Mouse (Mus musculus): Measurements from ENCODE around the gene Ssna1.

Gene Ssna1

GRCm38 (mm10) chr2:25231038-25231437 is 41.2 kb downstream of the Ssna1 start:
- no peak for DNase-seq (ENCODE audit: low spot score in 2 of 2)

GRCm38 (mm10) chr2:25230581-25230980 is 41.7 kb downstream of the Ssna1 start:
- DNase-seq (ENCODE audit: low spot score in 2 of 2) = no peak

DNA sequence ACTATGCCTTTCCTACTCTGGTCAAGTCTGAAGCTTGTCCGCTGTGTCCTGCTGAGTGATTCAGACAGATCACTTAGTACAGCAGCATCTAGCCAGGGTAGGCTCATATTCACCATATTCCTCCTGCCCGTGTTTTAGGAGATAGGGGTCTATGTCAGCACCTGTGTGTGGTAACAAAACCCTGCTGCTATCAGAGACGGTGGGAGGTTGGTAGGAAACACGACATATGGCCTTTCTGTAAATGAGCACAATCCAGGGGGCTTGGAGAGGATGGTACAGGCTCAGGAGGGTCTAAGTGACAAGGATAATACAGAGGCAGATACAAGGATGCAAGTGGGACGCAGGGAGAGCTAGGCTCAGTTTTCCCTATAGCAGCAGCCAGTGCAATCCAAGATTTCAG is 42.7 kb downstream of the Ssna1 start:
- no peak for DNase-seq (ENCODE audit: low spot score in 2 of 2)

DNA sequence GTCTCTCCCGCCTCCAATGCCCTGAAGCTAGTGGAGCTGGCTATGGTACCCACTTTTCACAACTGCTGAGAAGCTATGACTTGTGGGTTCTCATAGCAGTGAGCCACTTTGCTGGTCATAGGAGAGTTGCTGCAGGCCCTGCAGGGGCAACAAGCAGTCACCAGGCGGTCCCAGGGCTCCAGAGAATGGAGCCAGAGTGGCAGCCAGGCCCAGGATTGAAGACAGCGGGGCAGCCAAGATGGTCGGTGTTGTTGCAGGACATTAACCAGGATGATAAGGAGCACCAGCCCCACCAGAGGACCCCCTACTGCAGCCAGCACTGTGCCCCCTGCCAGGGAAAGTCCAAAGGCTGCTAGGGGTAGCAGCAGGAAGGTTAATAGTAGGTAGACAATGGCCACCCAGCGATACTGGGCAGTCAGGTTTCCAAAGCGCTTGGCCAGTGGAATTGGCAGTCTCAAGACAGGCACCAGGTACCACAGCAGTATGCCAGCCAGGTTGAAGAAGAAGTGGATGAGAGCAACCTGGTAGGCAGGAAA is 43.2 kb downstream of the Ssna1 start:
- no peak for DNase-seq (ENCODE audit: low spot score in 2 of 2)

GRCm38 (mm10) chr2:25228431-25228889 is 43.8 kb downstream of the Ssna1 start:
- DNase-seq (ENCODE audit: low spot score in 2 of 2) = peak; percentile 64 to 80

GRCm38 (mm10) chr2:25227406-25227805 is 44.8 kb downstream of the Ssna1 start:
- DNase-seq (ENCODE audit: low spot score in 2 of 2) = no peak

- DNase-seq (ENCODE audit: low spot score in 2 of 2) = peak in 1 of 2 experiments; percentile 10
These were observed 45.4 kb downstream of the Ssna1 start for GRCm38 (mm10) chr2:25226864-25227263.

- no peak for DNase-seq (ENCODE audit: low spot score in 2 of 2)
These were observed 46.3 kb downstream of the Ssna1 start for GRCm38 (mm10) chr2:25225811-25226379.

GRCm38 (mm10) chr2:25224766-25225752 is 47.2 kb downstream of the Ssna1 start:
- peak; percentile 92 to 95 for DNase-seq (ENCODE audit: low spot score in 2 of 2)

- DNase-seq (ENCODE audit: low spot score in 2 of 2) = no peak
These were observed 47.8 kb downstream of the Ssna1 start, which contains the start of gene Tubb4b for GRCm38 (mm10) chr2:25224492-25224765. Gene Tubb4b, minus strand, starts transcription at chr2:25224702.

GRCm38 (mm10) chr2:25223681-25224491 is 48.4 kb downstream of the Ssna1 start:
- no peak for DNase-seq (ENCODE audit: low spot score in 2 of 2)

DNA sequence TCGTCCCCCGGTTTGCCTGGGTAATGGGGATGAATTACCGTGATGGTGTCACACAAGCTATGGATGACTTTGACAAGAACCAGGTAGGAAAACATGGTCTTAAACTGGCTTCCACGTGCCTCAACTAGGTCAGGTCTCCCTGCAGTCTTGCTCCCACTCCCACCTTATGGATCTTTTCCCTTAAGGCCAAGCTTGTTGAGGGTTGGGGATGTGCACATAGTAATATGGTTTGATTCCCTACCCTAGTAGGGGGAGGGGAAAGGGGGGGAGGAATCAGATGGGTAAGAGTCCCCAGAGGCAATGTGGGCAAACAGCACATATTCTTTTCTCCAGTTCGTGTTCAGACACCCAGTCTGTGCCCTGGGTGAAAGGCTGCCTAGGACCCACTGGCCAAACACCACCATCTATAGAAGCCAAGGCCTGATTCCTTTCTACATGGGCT is 50.9 kb downstream of the Ssna1 start:
- no peak for DNase-seq (ENCODE audit: low spot score in 2 of 2)
